Mouse (Mus musculus) gastrocnemius, postnatal 36 days (tissue): ENCODE results near the gene Mark3. TPM values are rescaled to one million over a fixed set of nuclear protein-coding genes. Genes with fewer than 3 reads are reported as not detected.
A peak's percentile ranks its signal among the peaks of the same experiment; 100 is the strongest.

Source experiments
- DNase-seq, 2 experiments: peaks; one replicate each; pipeline ENCODE4 v3.0.0; 2022
- intact Hi-C: fragments of 180-260 bp; cut with DNase I; formaldehyde crosslinking; loops from one replicate; pipeline ENCODE4 v1.15.1; 2025
- total RNA-seq, 2 experiments: library from RNA; stranded (reverse); gene quantifications; 2 replicates each; pipeline ENCODE4 v1.2.3; 2021

Mark3 gene
- total RNA-seq, 2 experiments from 2014 or later, result 49.6 to 51.3 TPM

GRCm38 (mm10) chr12:111670976-111671375, 96.7 kb downstream of the Mark3 start:
- no peak for DNase-seq
- intact Hi-C loops, result no loop called here

GRCm38 (mm10) chr12:111671431-111671902, 97.1 kb downstream of the Mark3 start:
- no peak for DNase-seq
- intact Hi-C loops, result no loop called here

GRCm38 (mm10) chr12:111672176-111672575, 97.9 kb downstream of the Mark3 start, which contains the start of gene Ckb:
Ckb (minus strand) TSS chr12:111672338.
- intact Hi-C loops, result no loop called here
- peak; percentile 68 to 70 for DNase-seq

- intact Hi-C loops, result no loop called here
Measured at GRCm38 (mm10) chr12:111672581-111672980, 98.3 kb downstream of the Mark3 start.

GRCm38 (mm10) chr12:111674850-111675486, 100.6 kb downstream of the Mark3 start:
- intact Hi-C loops, result loop anchor here (5.0 kb wide), 1 partner anchor 287 kb away; no protein-coding TSS in a partner anchor
- DNase-seq, result no peak

More at GRCm38 (mm10) chr12:111672581-111672980, 98.3 kb downstream of the Mark3 start:
- DNase-seq, result no peak

- DNase-seq, result no peak
- intact Hi-C loops, result loop anchor here (5.0 kb wide), 1 partner anchor 286 kb away; no protein-coding TSS in a partner anchor
Measured at GRCm38 (mm10) chr12:111675797-111676580, 101.7 kb downstream of the Mark3 start.

GRCm38 (mm10) chr12:111677421-111677820, 103.1 kb downstream of the Mark3 start:
- DNase-seq, result no peak
- intact Hi-C loops, result loop anchor here (5.0 kb wide), 1 partner anchor 285 kb away; no protein-coding TSS in a partner anchor

GRCm38 (mm10) chr12:111677882-111678669, 103.8 kb downstream of the Mark3 start, which contains the start of gene Trmt61a:
Trmt61a (plus strand) TSS chr12:111678105.
- DNase-seq, result peak; percentile 84 to 89
- intact Hi-C loops, result loop anchor here (5.0 kb wide), 1 partner anchor 284 kb away; no protein-coding TSS in a partner anchor

- DNase-seq, result no peak
- intact Hi-C loops, result loop anchor here (5.0 kb wide), 1 partner anchor 284 kb away; no protein-coding TSS in a partner anchor
Measured at GRCm38 (mm10) chr12:111678670-111678933, 104.3 kb downstream of the Mark3 start.

GRCm38 (mm10) chr12:111678997-111679396, 104.7 kb downstream of the Mark3 start:
- DNase-seq, result no peak
- intact Hi-C loops, result loop anchor here (5.0 kb wide), 1 partner anchor 283 kb away; no protein-coding TSS in a partner anchor

- intact Hi-C loops, result no loop called here
- no peak for DNase-seq
Measured at GRCm38 (mm10) chr12:111680661-111681060, 106.3 kb downstream of the Mark3 start.

- intact Hi-C loops, result no loop called here
- no peak for DNase-seq
Measured at GRCm38 (mm10) chr12:111681305-111681704, 107.0 kb downstream of the Mark3 start.

- intact Hi-C loops, result no loop called here
- DNase-seq, result no peak
Measured at GRCm38 (mm10) chr12:111682003-111682402, 107.7 kb downstream of the Mark3 start.

- intact Hi-C loops, result no loop called here
- no peak for DNase-seq
Measured at GRCm38 (mm10) chr12:111682806-111683205, 108.5 kb downstream of the Mark3 start.

- DNase-seq, result no peak
- intact Hi-C loops, result no loop called here
Measured at GRCm38 (mm10) chr12:111686390-111686789, 112.1 kb downstream of the Mark3 start.

GRCm38 (mm10) chr12:111687350-111688068, 113.2 kb downstream of the Mark3 start:
- intact Hi-C loops, result no loop called here
- DNase-seq, result peak; percentile 72 to 75

GRCm38 (mm10) chr12:111688069-111688428, 113.7 kb downstream of the Mark3 start:
- intact Hi-C loops, result no loop called here
- no peak for DNase-seq

GRCm38 (mm10) chr12:111689426-111689825, 115.1 kb downstream of the Mark3 start:
- intact Hi-C loops, result no loop called here
- no peak for DNase-seq

GRCm38 (mm10) chr12:111691346-111691872, 117.1 kb downstream of the Mark3 start:
- DNase-seq, result no peak
- intact Hi-C loops, result no loop called here

- DNase-seq, result no peak
- intact Hi-C loops, result no loop called here
Measured at GRCm38 (mm10) chr12:111692899-111693298, 118.6 kb downstream of the Mark3 start.
